22 mouse cellular contexts compared by ENCODE assay signal in genomic region chr19:42321936-42322335, GRCm38 (mm10).
DNase-seq lines count a peak whose midpoint lies in the region; ATAC-seq and TF ChIP-seq lines count a peak whose summit lies in the region.
"Had no signal": no experiment of that assay in that cellular context is flagged by ENCODE, and none has a peak within 500 bp of the region (broad histone marks: within the 10 kb centered on the region; RNA-seq: fewer than 3 reads in every experiment).

No protein-coding gene starts in this region.

- peak; percentile 95 for TF ChIP-seq EP300 in ES-Bruce4 (IDR thresholded peaks at IDR 0.05; ENCODE audit: insufficient read depth, low read depth, low read length)

- DNase-seq in hindbrain, embryonic 11.5 days (ENCODE audit: low spot score), result no peak
- no peak for DNase-seq in hindbrain, postnatal 0 days (ENCODE audit: low spot score)
- DNase-seq in ES-E14 (ENCODE audit: low read depth, low spot score) (no peak), liver (no peak)
- DNase-seq in gastrocnemius, adult 18-20 months (ENCODE audit: low spot score), result no peak
- DNase-seq: adrenal gland, adult 2 months; adrenal gland, postnatal 10 days; adrenal gland, postnatal 25 days; cerebellum, adult 11 months; cerebellum, adult 18-20 months; cerebellum, adult 8-10 months; cerebellum, adult 9-11 months; cerebellum, postnatal 36 days; embryo, embryonic 11 days had no signal

- no peak for TF ChIP-seq CTCF in hindbrain, postnatal 0 days (IDR thresholded peaks at IDR 0.05; ENCODE audit: low read depth)
- no peak for TF ChIP-seq CTCF in ES-Bruce4 (IDR thresholded peaks at IDR 0.05; ENCODE audit: low read depth, low read length)

- no peak for TF ChIP-seq POLR2A in ES-Bruce4 (IDR thresholded peaks at IDR 0.05; ENCODE audit: insufficient read depth, low read length)

- peaks cover 2% of the 10 kb centered on the region; the same call in 1 of the 2 replicates for H3K27me3 ChIP-seq in hindbrain, embryonic 11.5 days (ENCODE audit: control insufficient read depth, insufficient read depth, low read length)
- no peaks in the 10 kb centered on the region for H3K27me3 ChIP-seq in hindbrain, postnatal 0 days (ENCODE audit: insufficient read depth, low read length)
- no peaks in the 10 kb centered on the region for H3K27me3 ChIP-seq in ES-Bruce4 (ENCODE audit: control insufficient read depth, insufficient read depth, low read length, poor library complexity, severe bottlenecking)
- H3K27me3 ChIP-seq: embryonic facial prominence, embryonic 13.5 days had no signal

- whole genome bisulfite sequencing in hindbrain, embryonic 11.5 days, result 36% methylated on average over 5 of the region's 5 CpGs
- 42% methylated on average over 5 of the region's 5 CpGs for WGBS in hindbrain, postnatal 0 days

- H3K9me3 ChIP-seq in hindbrain, embryonic 11.5 days (ENCODE audit: control insufficient read depth, low read length), result no peaks in the 10 kb centered on the region
- no peaks in the 10 kb centered on the region for H3K9me3 ChIP-seq in hindbrain, postnatal 0 days (ENCODE audit: low read length)
- no peaks in the 10 kb centered on the region for H3K9me3 ChIP-seq in ES-Bruce4 (replicated peaks; ENCODE audit: control insufficient read depth, insufficient read depth, low read length, poor library complexity, severe bottlenecking)
- no peaks in the 10 kb centered on the region for H3K9me3 ChIP-seq in ES-E14 (ENCODE audit: control insufficient read depth, insufficient read depth, low read depth, low read length)
- H3K9me3 ChIP-seq: embryonic facial prominence, embryonic 13.5 days; embryonic facial prominence, embryonic 15.5 days; forebrain, embryonic 10.5 days; forebrain, embryonic 12.5 days had no signal

- H3K27ac ChIP-seq in hindbrain, embryonic 11.5 days (ENCODE audit: low read depth, low read length), result no peak overlapping the region
- H3K27ac ChIP-seq in hindbrain, postnatal 0 days, result no peak overlapping the region
- H3K27ac ChIP-seq in ES-Bruce4 (ENCODE audit: insufficient read depth, low read length), result peak overlapping the region; percentile 83
- H3K27ac ChIP-seq in ES-E14 (ENCODE audit: insufficient read depth, low read depth, low read length, poor library complexity, severe bottlenecking), result peak overlapping the region; percentile 69
- H3K27ac ChIP-seq: embryonic facial prominence, embryonic 13.5 days; embryonic facial prominence, embryonic 15.5 days; forebrain, embryonic 10.5 days; forebrain, embryonic 12.5 days had no signal

- no peaks in the 10 kb centered on the region for H3K36me3 ChIP-seq in hindbrain, embryonic 11.5 days (ENCODE audit: control insufficient read depth, insufficient read depth, low read length)
- H3K36me3 ChIP-seq in hindbrain, postnatal 0 days (ENCODE audit: insufficient read depth, low read length), result no peaks in the 10 kb centered on the region
- H3K36me3 ChIP-seq in ES-Bruce4 (ENCODE audit: control insufficient read depth, insufficient read depth, low read length, poor library complexity, severe bottlenecking) (no peaks in the 10 kb centered on the region), ES-E14 (ENCODE audit: control insufficient read depth, insufficient read depth, low read length, poor library complexity, severe bottlenecking) (no peaks in the 10 kb centered on the region)
- H3K36me3 ChIP-seq: embryonic facial prominence, embryonic 13.5 days; embryonic facial prominence, embryonic 15.5 days; forebrain, embryonic 10.5 days; forebrain, embryonic 12.5 days had no signal

- H3K4me3 ChIP-seq in hindbrain, embryonic 11.5 days (ENCODE audit: low read depth, low read length), result no peak overlapping the region
- no peak overlapping the region for H3K4me3 ChIP-seq in hindbrain, postnatal 0 days (ENCODE audit: low read length)
- H3K4me3 ChIP-seq in ES-Bruce4 (ENCODE audit: low read depth, low read length) (no peak overlapping the region), ES-E14 (ENCODE audit: insufficient read depth in 1 of 2, low read depth in 1 of 2, low read length in 2 of 2, poor library complexity in 1 of 2, severe bottlenecking in 1 of 2) (no peak overlapping the region)
- H3K4me3 ChIP-seq: embryonic facial prominence, embryonic 13.5 days; embryonic facial prominence, embryonic 15.5 days; erythroblast, embryonic 14.5 days; forebrain, embryonic 10.5 days; forebrain, embryonic 12.5 days had no signal

- peak; percentile 26; the same call in 1 of the 2 replicates for ATAC-seq in hindbrain, embryonic 11.5 days (ENCODE audit: low FRiP score)
- no peak for ATAC-seq in hindbrain, postnatal 0 days
- ATAC-seq: forebrain, embryonic 14.5 days; forebrain, embryonic 16.5 days had no signal

- no peak overlapping the region for H3K4me2 ChIP-seq in hindbrain, embryonic 11.5 days (replicated peaks; ENCODE audit: low read depth, low read length)
- H3K4me2 ChIP-seq in hindbrain, postnatal 0 days (ENCODE audit: low read depth, low read length), result no peak overlapping the region
- H3K4me2 ChIP-seq: embryonic facial prominence, embryonic 13.5 days; embryonic facial prominence, embryonic 15.5 days; forebrain, embryonic 12.5 days had no signal

- in situ Hi-C loops in ES-E14 (cut with MboI; ENCODE audit: low sequenced_read_pairs in 2 of 2, unreplicated experiment in 2 of 2), result no loop called here

- H3K9ac ChIP-seq in hindbrain, embryonic 11.5 days (ENCODE audit: low read depth, low read length), result no peak overlapping the region
- H3K9ac ChIP-seq in hindbrain, postnatal 0 days (replicated peaks; ENCODE audit: low read length), result no peak overlapping the region
- no peak overlapping the region for H3K9ac ChIP-seq in ES-Bruce4 (ENCODE audit: low read depth, poor library complexity, severe bottlenecking)
- H3K9ac ChIP-seq in ES-E14 (ENCODE audit: insufficient read depth, low read depth, low read length, poor library complexity, severe bottlenecking), result no peak overlapping the region
- H3K9ac ChIP-seq: embryonic facial prominence, embryonic 13.5 days; embryonic facial prominence, embryonic 15.5 days; forebrain, embryonic 12.5 days had no signal

- H3K4me1 ChIP-seq in hindbrain, embryonic 11.5 days (replicated peaks; ENCODE audit: control insufficient read depth, insufficient read depth, low read length), result no peaks in the 10 kb centered on the region; the same call in 1 of the 2 replicates
- peaks cover 24% of the 10 kb centered on the region for H3K4me1 ChIP-seq in hindbrain, postnatal 0 days (ENCODE audit: insufficient read depth, low read length)
- H3K4me1 ChIP-seq in ES-Bruce4 (ENCODE audit: control insufficient read depth, insufficient read depth, low read length) (peaks cover 14% of the 10 kb centered on the region), ES-E14 (ENCODE audit: control insufficient read depth in 2 of 2, insufficient read depth in 2 of 2, low read length in 2 of 2, poor library complexity in 1 of 2) (peaks cover 4 to 28% of the 10 kb centered on the region in 2 experiments; a peak in 2 of 4 replicates)

TF ChIP-seq in ES-E14, 5 proteins besides CTCF, POLR2A, EP300 and RAD21:
- no peak for TF ChIP-seq ZNF384 (IDR thresholded peaks at IDR 0.05; ENCODE audit: low read depth, low read length)
- no peak for TF ChIP-seq MAFK (IDR thresholded peaks at IDR 0.05; ENCODE audit: insufficient read depth, low read depth, low read length)
- TF ChIP-seq HCFC1 (IDR thresholded peaks at IDR 0.05; ENCODE audit: borderline replicate concordance, insufficient read depth, low read length), result no peak
- no peak for TF ChIP-seq ZC3H11A (IDR thresholded peaks at IDR 0.05; ENCODE audit: borderline replicate concordance, low read depth, low read length)
- TF ChIP-seq CHD2 (IDR thresholded peaks at IDR 0.05; ENCODE audit: low read depth, low read length), result no peak
TF ChIP-seq in ES-E14: peak in this region for 0.

Comparison
In these comparisons a context has a peak if more than half of its experiments do, and no peak if none do; other contexts are left out.
1. H3K27ac ChIP-seq: peak in ES-Bruce4 (single experiment) and ES-E14 (single experiment); none in hindbrain, embryonic 11.5 days (single experiment) and hindbrain, postnatal 0 days (single experiment).